Mouse (Mus musculus): ENCODE results near the gene Zp3.

The Zp3 gene

GRCm38 (mm10) chr5:136004537-136004936 lies 24.6 kb downstream of the Zp3 start:
- DNase-seq (ENCODE audit: low spot score in 2 of 2), result no peak

- DNase-seq (ENCODE audit: low spot score in 2 of 2), result no peak
These were observed 27.8 kb downstream of the Zp3 start for GRCm38 (mm10) chr5:136007745-136008144.

- no peak for DNase-seq (ENCODE audit: low spot score in 2 of 2)
These were observed 35.0 kb downstream of the Zp3 start for GRCm38 (mm10) chr5:136014877-136015276.

GRCm38 (mm10) chr5:136015586-136015985 lies 35.7 kb downstream of the Zp3 start:
- no peak for DNase-seq (ENCODE audit: low spot score in 2 of 2)

- peak in 1 of 2 experiments; percentile 32 for DNase-seq (ENCODE audit: low spot score in 2 of 2)
These were observed 36.3 kb downstream of the Zp3 start for GRCm38 (mm10) chr5:136016014-136016876.

GRCm38 (mm10) chr5:136017262-136017661 lies 37.4 kb downstream of the Zp3 start:
- no peak for DNase-seq (ENCODE audit: low spot score in 2 of 2)

GRCm38 (mm10) chr5:136018726-136019125 lies 38.8 kb downstream of the Zp3 start:
- DNase-seq (ENCODE audit: low spot score in 2 of 2), result no peak

GRCm38 (mm10) chr5:136019907-136020306 lies 40.0 kb downstream of the Zp3 start:
- DNase-seq (ENCODE audit: low spot score in 2 of 2), result no peak

GRCm38 (mm10) chr5:136025712-136026111 lies 45.8 kb downstream of the Zp3 start:
- DNase-seq (ENCODE audit: low spot score in 2 of 2), result peak in 1 of 2 experiments; percentile 31

- DNase-seq (ENCODE audit: low spot score in 2 of 2), result no peak
These were observed 47.0 kb downstream of the Zp3 start for GRCm38 (mm10) chr5:136026859-136027258.

GRCm38 (mm10) chr5:136027612-136028311 lies 47.9 kb downstream of the Zp3 start:
- DNase-seq (ENCODE audit: low spot score in 2 of 2), result no peak

- no peak for DNase-seq (ENCODE audit: low spot score in 2 of 2)
These were observed 55.0 kb downstream of the Zp3 start for GRCm38 (mm10) chr5:136034868-136035267.

GRCm38 (mm10) chr5:136035285-136035684 lies 55.4 kb downstream of the Zp3 start:
- DNase-seq (ENCODE audit: low spot score in 2 of 2), result no peak

GRCm38 (mm10) chr5:136036667-136037066 lies 56.8 kb downstream of the Zp3 start:
- DNase-seq (ENCODE audit: low spot score in 2 of 2), result no peak
